Mouse (Mus musculus) CH12.LX (cell line): ENCODE data around the gene Postn. TPM values are rescaled to one million over a fixed set of nuclear protein-coding genes. Genes with fewer than 3 reads are reported as not detected.

Experiments used
- DNase-seq: peaks from one replicate; pipeline ENCODE4 v3.0.0-alpha.2; 2013; ENCODE audit errors: extremely low read depth
- H3K27ac ChIP-seq: 2 replicates; pipeline ENCODE4 v1.5.1; 2012; ENCODE audit warnings: low read depth, mild to moderate bottlenecking, control low read depth, moderate library complexity; ENCODE audit not compliant: insufficient read depth
- H3K27me3 ChIP-seq: replicated peaks from 2 replicates; pipeline ENCODE3; 2012; ENCODE audit warnings: inconsistent platforms
- H3K36me3 ChIP-seq, 2 experiments: replicated peaks in 1 of 2; 2 replicates each; pipeline versions ENCODE3 to v1.6.1; 2012; ENCODE audit warnings: inconsistent platforms in 1 of 2, low read length in 1 of 2, mild to moderate bottlenecking in 1 of 2, mixed read lengths in 1 of 2, moderate library complexity in 1 of 2; ENCODE audit not compliant: control insufficient read depth in 1 of 2, insufficient read depth in 1 of 2
- H3K4me1 ChIP-seq, 2 experiments: 2 replicates each; pipeline ENCODE4 v1.6.1; 2012; ENCODE audit warnings: inconsistent platforms in 1 of 2, moderate library complexity in 1 of 2; ENCODE audit not compliant: insufficient read depth in 2 of 2, control insufficient read depth in 1 of 2
- H3K4me2 ChIP-seq: 2 replicates; pipeline ENCODE4 v1.6.1; 2012; ENCODE audit warnings: low read depth, mild to moderate bottlenecking, control low read depth; ENCODE audit not compliant: poor library complexity, insufficient read depth, severe bottlenecking
- H3K4me3 ChIP-seq, 3 experiments: fragments of 150-350 bp in 1 of 3; sonication (generic) in 1 of 3; replicated peaks in 1 of 3; 2 replicates each; pipeline versions ENCODE3 to v1.5.1; 2011 to 2012; ENCODE audit warnings: low read depth in 2 of 3, low read length in 2 of 3, mild to moderate bottlenecking in 2 of 3, moderate library complexity in 2 of 3, control low read depth in 1 of 3, improper control_type of control experiment in 1 of 3, inconsistent platforms in 1 of 3, mixed read lengths in 1 of 3; ENCODE audit not compliant: poor library complexity in 1 of 3
- H3K79me2 ChIP-seq: replicated peaks from 2 replicates; pipeline ENCODE4 v1.6.1; 2012; ENCODE audit warnings: mild to moderate bottlenecking, moderate library complexity; ENCODE audit not compliant: control insufficient read depth, poor library complexity, insufficient read depth, severe bottlenecking; ENCODE audit errors: extremely low read depth
- H3K9ac ChIP-seq: 2 replicates; pipeline ENCODE4 v1.6.1; 2012; ENCODE audit warnings: low read depth, mild to moderate bottlenecking, control low read depth, moderate library complexity; ENCODE audit not compliant: insufficient read depth
- H3K9me3 ChIP-seq: replicated peaks from 2 replicates; pipeline ENCODE3; 2012; ENCODE audit warnings: low read length, inconsistent platforms, mixed read lengths
- BHLHE40 ChIP-seq: IDR thresholded peaks from 2 replicates; pipeline ENCODE4 v1.6.1; 2011; ENCODE audit warnings: mild to moderate bottlenecking, low read depth, low read length, improper control_type of control experiment
- CHD1 ChIP-seq: IDR thresholded peaks from 2 replicates; pipeline ENCODE4 v1.6.1; 2012; ENCODE audit warnings: low read depth, low read length, improper control_type of control experiment, inconsistent platforms
- CHD2 ChIP-seq: IDR thresholded peaks from 2 replicates; pipeline ENCODE4 v1.6.1; 2011; ENCODE audit warnings: low read length, improper control_type of control experiment
- CTCF ChIP-seq, 2 experiments: IDR thresholded peaks in 1 of 2; conservative IDR thresholded peaks in 1 of 2; 2 replicates each; pipeline ENCODE4 v1.5.1; 2011 to 2012; ENCODE audit warnings: low read depth in 2 of 2, low read length in 2 of 2, improper control_type of control experiment in 1 of 2, inconsistent platforms in 1 of 2, mild to moderate bottlenecking in 1 of 2, moderate library complexity in 1 of 2
- E2F4 ChIP-seq: IDR thresholded peaks from 2 replicates; pipeline ENCODE4 v1.6.1; 2011; ENCODE audit warnings: low read depth, low read length, improper control_type of control experiment; ENCODE audit not compliant: insufficient replicate concordance
- ELF1 ChIP-seq: IDR thresholded peaks from 2 replicates; pipeline ENCODE4 v1.6.1; 2014; ENCODE audit warnings: low read depth, mild to moderate bottlenecking, inconsistent platforms, low read length, improper control_type of control experiment
- EP300 ChIP-seq: IDR thresholded peaks from 2 replicates; pipeline ENCODE4 v1.6.1; 2011; ENCODE audit warnings: low read length, improper control_type of control experiment
- ETS1 ChIP-seq: conservative IDR thresholded peaks from 2 replicates; pipeline ENCODE4 v1.6.1; 2012; ENCODE audit warnings: low read depth, mild to moderate bottlenecking, inconsistent platforms, low read length, improper control_type of control experiment, moderate library complexity
- GABPA ChIP-seq: IDR thresholded peaks from 2 replicates; pipeline ENCODE4 v1.6.1; 2012; ENCODE audit warnings: low read depth, low read length, improper control_type of control experiment, inconsistent platforms; ENCODE audit not compliant: insufficient replicate concordance
- HCFC1 ChIP-seq: IDR thresholded peaks from 2 replicates; pipeline ENCODE4 v1.6.1; 2012; ENCODE audit warnings: low read depth, mild to moderate bottlenecking, inconsistent platforms, low read length, improper control_type of control experiment
- IRF4 ChIP-seq: IDR thresholded peaks from 2 replicates; pipeline ENCODE4 v1.6.1; 2014; ENCODE audit warnings: low read depth, mild to moderate bottlenecking, inconsistent platforms, low read length, improper control_type of control experiment
- JUN ChIP-seq: IDR thresholded peaks from 2 replicates; pipeline ENCODE4 v1.6.1; 2011; ENCODE audit warnings: low read depth, mild to moderate bottlenecking, low read length, improper control_type of control experiment, moderate library complexity; ENCODE audit not compliant: insufficient read depth
- JUND ChIP-seq: conservative IDR thresholded peaks from 2 replicates; pipeline ENCODE4 v1.6.1; 2011; ENCODE audit warnings: low read depth, low read length, improper control_type of control experiment
- KAT2A ChIP-seq: IDR thresholded peaks from 2 replicates; pipeline ENCODE4 v1.6.1; 2012; ENCODE audit warnings: low read length, improper control_type of control experiment, inconsistent platforms; ENCODE audit not compliant: insufficient replicate concordance
- MAFK ChIP-seq: IDR thresholded peaks from 2 replicates; pipeline ENCODE4 v1.6.1; 2011; ENCODE audit warnings: low read length, improper control_type of control experiment; ENCODE audit not compliant: insufficient replicate concordance
- MAX ChIP-seq: IDR thresholded peaks from 2 replicates; pipeline ENCODE4 v1.6.1; 2011; ENCODE audit warnings: low read length, improper control_type of control experiment
- MAZ ChIP-seq: IDR thresholded peaks from 2 replicates; pipeline ENCODE4 v1.6.1; 2012; ENCODE audit warnings: low read depth, mild to moderate bottlenecking, inconsistent platforms, low read length, improper control_type of control experiment, moderate library complexity
- MEF2A ChIP-seq: IDR thresholded peaks from 2 replicates; pipeline ENCODE4 v1.6.1; 2014; ENCODE audit warnings: low read depth, mild to moderate bottlenecking, inconsistent platforms, low read length, improper control_type of control experiment, borderline replicate concordance
- MXI1 ChIP-seq: IDR thresholded peaks from 2 replicates; pipeline ENCODE4 v1.6.1; 2011; ENCODE audit warnings: mild to moderate bottlenecking, low read depth, low read length, improper control_type of control experiment
- MYC ChIP-seq: IDR thresholded peaks from 2 replicates; pipeline ENCODE4 v1.6.1; 2011; ENCODE audit warnings: low read depth, mild to moderate bottlenecking, improper control_type of control experiment, low read length
- NELFE ChIP-seq: IDR thresholded peaks from 2 replicates; pipeline ENCODE4 v1.6.1; 2011; ENCODE audit warnings: low read depth, low read length, improper control_type of control experiment
- NRF1 ChIP-seq: IDR thresholded peaks from 2 replicates; pipeline ENCODE4 v1.6.1; 2014; ENCODE audit warnings: low read depth, mild to moderate bottlenecking, inconsistent platforms, low read length, improper control_type of control experiment, moderate library complexity
- PAX5 ChIP-seq: IDR thresholded peaks from 2 replicates; pipeline ENCODE4 v1.6.1; 2012; ENCODE audit warnings: low read length, inconsistent platforms, mixed read lengths
- POLR2A ChIP-seq: IDR thresholded peaks from 2 replicates; pipeline ENCODE4 v1.6.1; 2011; ENCODE audit warnings: low read depth, mild to moderate bottlenecking, improper control_type of control experiment, low read length
- POLR2AphosphoS2 ChIP-seq: IDR thresholded peaks from 2 replicates; pipeline ENCODE4 v1.6.1; 2011; ENCODE audit warnings: low read depth, low read length, improper control_type of control experiment
- RAD21 ChIP-seq: IDR thresholded peaks from 2 replicates; pipeline ENCODE4 v1.6.1; 2011; ENCODE audit warnings: low read depth, mild to moderate bottlenecking, low read length, improper control_type of control experiment, moderate library complexity
- RCOR1 ChIP-seq: conservative IDR thresholded peaks from 2 replicates; pipeline ENCODE4 v1.6.1; 2012; ENCODE audit warnings: low read depth, mild to moderate bottlenecking, inconsistent platforms, low read length, improper control_type of control experiment
- SIN3A ChIP-seq: IDR thresholded peaks from 2 replicates; pipeline ENCODE4 v1.6.1; 2012; ENCODE audit warnings: low read length, improper control_type of control experiment, inconsistent platforms
- SMC3 ChIP-seq: IDR thresholded peaks from 2 replicates; pipeline ENCODE4 v1.6.1; 2011; ENCODE audit warnings: low read depth, low read length, improper control_type of control experiment
- TBP ChIP-seq: conservative IDR thresholded peaks from 2 replicates; pipeline ENCODE4 v1.6.1; 2011; ENCODE audit warnings: low read depth, low read length, improper control_type of control experiment
- TCF12 ChIP-seq: IDR thresholded peaks from 2 replicates; pipeline ENCODE4 v1.6.1; 2014; ENCODE audit warnings: low read depth, mild to moderate bottlenecking, inconsistent platforms, low read length, improper control_type of control experiment
- UBTF ChIP-seq: IDR thresholded peaks from 2 replicates; pipeline ENCODE4 v1.6.1; 2012; ENCODE audit warnings: low read depth, mild to moderate bottlenecking, inconsistent platforms, low read length, improper control_type of control experiment, moderate library complexity
- USF1 ChIP-seq: IDR thresholded peaks from 2 replicates; pipeline ENCODE4 v1.6.1; 2014; ENCODE audit warnings: low read depth, mild to moderate bottlenecking, inconsistent platforms, low read length, improper control_type of control experiment
- USF2 ChIP-seq: conservative IDR thresholded peaks from 2 replicates; pipeline ENCODE4 v1.6.1; 2011; ENCODE audit warnings: low read depth, low read length, improper control_type of control experiment
- ZC3H11A ChIP-seq: IDR thresholded peaks from 2 replicates; pipeline ENCODE4 v1.6.1; 2012; ENCODE audit warnings: low read depth, mild to moderate bottlenecking, inconsistent platforms, low read length, improper control_type of control experiment
- ZKSCAN1 ChIP-seq: IDR thresholded peaks from 2 replicates; pipeline ENCODE4 v1.6.1; 2012; ENCODE audit warnings: low read depth, inconsistent platforms, low read length, improper control_type of control experiment, borderline replicate concordance
- ZMIZ1 ChIP-seq: IDR thresholded peaks from 2 replicates; pipeline ENCODE4 v1.6.1; 2012; ENCODE audit warnings: low read depth, mild to moderate bottlenecking, inconsistent platforms, low read length, improper control_type of control experiment
- ZNF384 ChIP-seq: IDR thresholded peaks from 2 replicates; pipeline ENCODE4 v1.6.1; 2012; ENCODE audit warnings: low read depth, low read length, improper control_type of control experiment, inconsistent platforms
- dilution Hi-C: fragments of 300-500 bp; cut with MboI; formaldehyde crosslinking; loops from 2 replicates; pipeline ENCODE4 v1.14.3; 2020; ENCODE audit warnings: low sequenced_read_pairs; ENCODE audit not compliant: extremely low pct_unique_long_range_greater_than_20kb, extremely low pct_ligation_motif_present
- in situ Hi-C: fragments of 300-500 bp; cut with MboI; formaldehyde crosslinking; loops from 3 replicates; pipeline ENCODE4 v1.14.3; 2019; ENCODE audit warnings: low sequenced_read_pairs, low pct_ligation_motif_present, low pct_unique_long_range_greater_than_20kb, mixed read lengths
- polyA plus RNA-seq: library from polyadenylated mRNA; unstranded; fragments of >175 nt; gene quantifications from 2 replicates; pipeline ENCODE4 v1.2.1, GENCODE M21; 2012; ENCODE audit warnings: low read depth; ENCODE audit not compliant: insufficient read length
- total RNA-seq, 2 experiments: library from RNA; depleted of rRNA; stranded (reverse); fragments of 300-350 nt in 1 of 2; fragments of >200 nt in 1 of 2; gene quantifications; 2 replicates each; pipeline ENCODE4 v1.2.3; 2012 to 2014

Postn gene
- total and polyA plus RNA-seq, 3 experiments: 0.59 to 2.6 (median 2.3) TPM

DNA sequence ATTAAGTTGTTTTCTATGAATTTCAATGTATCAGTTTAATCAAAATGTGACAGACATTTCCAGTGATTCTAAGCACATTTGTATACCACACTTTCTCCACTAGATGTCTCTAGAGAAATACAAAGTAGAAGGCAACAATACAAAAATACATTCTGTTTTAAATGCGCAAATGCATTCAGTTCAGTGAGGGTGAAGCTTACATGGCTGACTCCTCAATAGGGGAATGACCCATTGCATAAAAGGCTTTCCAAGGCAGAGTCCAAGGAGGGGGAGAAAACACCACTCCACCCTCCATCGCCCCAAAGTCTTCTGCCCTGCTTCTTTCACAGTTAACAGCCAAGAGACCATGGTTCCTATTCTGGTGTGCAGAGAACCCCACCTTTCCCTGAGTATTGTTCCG, 3.3 kb upstream of the Postn start:
- Histone ChIP-seq H3K9me3 (no peaks in the 10 kb centered on the region), H3K79me2 (no peaks in the 10 kb centered on the region), H3K27ac (no peak overlapping the region), H3K4me3 (peak overlapping the region in 1 of 3 experiments; percentile 52), H3K4me2 (peak overlapping the region; percentile 97), H3K9ac (peak overlapping the region; percentile 20; the same call in 1 of the 2 replicates), H3K36me3 (no peaks in the 10 kb centered on the region), H3K27me3 (no peaks in the 10 kb centered on the region), H3K4me1 (peaks cover 0 to 18% of the 10 kb centered on the region in 2 experiments; a peak in 2 of 4 replicates)
- in situ Hi-C loops (loop anchor here (10.0 to 25.0 kb wide), 4 partner anchors 180 to 705 kb away; partner anchors contain the start of genes Ccna1 and Rfxap), dilution Hi-C loops (no loop called here)
- TF ChIP-seq KAT2A (no peak), PAX5 (no peak), UBTF (no peak), JUND (no peak), ELF1 (no peak), BHLHE40 (no peak), ZKSCAN1 (no peak), JUN (no peak), CTCF (conservative IDR thresholded peaks at IDR 0.05 in 1 of 2, IDR thresholded peaks at IDR 0.05 in 1 of 2; ENCODE audit: low read depth in 2 of 2, low read length in 2 of 2) (peak; percentile 8 to 77; a peak in 3 of 4 replicates), POLR2AphosphoS2 (no peak), TBP (no peak), MXI1 (peak; percentile 54; the same call in 1 of the 2 replicates), SMC3 (peak; percentile 71), HCFC1 (no peak), ZMIZ1 (no peak), TCF12 (0 out of 2 replicates have a peak, but pooled peaks have one; percentile 21), NELFE (no peak), EP300 (no peak), NRF1 (no peak), RCOR1 (no peak), IRF4 (peak; percentile 39; the same call in 1 of the 2 replicates), USF2 (no peak), MEF2A (peak; percentile 22; the same call in 1 of the 2 replicates), ETS1 (no peak), ZNF384 (no peak), CHD2 (no peak), E2F4 (0 out of 2 replicates have a peak, but pooled peaks have one; percentile 15), GABPA (no peak), MAFK (no peak), MYC (peak; percentile 47; the same call in 1 of the 2 replicates), CHD1 (peak; percentile 80; the same call in 1 of the 2 replicates), POLR2A (no peak), MAX (peak; percentile 57), SIN3A (peak; percentile 54), RAD21 (peak; percentile 87), MAZ (0 out of 2 replicates have a peak, but pooled peaks have one; percentile 28), ZC3H11A (peak; percentile 60), USF1 (no peak)
- DNase-seq: peak; percentile 47
